Mouse (Mus musculus): ENCODE measurements around the gene Aars2. TPM values are rescaled to one million over a fixed set of nuclear protein-coding genes. Genes with fewer than 3 reads are reported as not detected.

The Aars2 gene
- polyA plus RNA-seq, 1 experiment from 2014 or later = 24.2 TPM

GRCm38 (mm10) chr17:45565103-45565502 lies 58.5 kb downstream of the Aars2 start:
- WGBS = 95% methylated on average over 11 of the region's 11 CpGs
- Histone ChIP-seq H3K4me3 (peak overlapping the region; percentile 73), H3K27ac (replicated peaks) (0 out of 2 replicates have a peak overlapping the region, but pooled peaks have one; percentile 85), H3K4me2 (replicated peaks) (peak overlapping the region; percentile 97), H3K9ac (replicated peaks) (peak overlapping the region; percentile 85), H3K9me3 (no peaks in the 10 kb centered on the region), H3K27me3 (no peaks in the 10 kb centered on the region), H3K4me1 (peaks cover 28% of the 10 kb centered on the region), H3K36me3 (peaks cover 46% of the 10 kb centered on the region)
- no peak for ATAC-seq (ENCODE audit: low FRiP score, low read depth)

GRCm38 (mm10) chr17:45566031-45566359 lies 59.4 kb downstream of the Aars2 start:
- 95% methylated on average over 1 of the region's 1 CpGs for WGBS
- no peak for ATAC-seq (ENCODE audit: low FRiP score, low read depth)
- H3K4me2 ChIP-seq (replicated peaks) = no peak overlapping the region
- H3K4me3 ChIP-seq = no peak overlapping the region
- H3K9ac ChIP-seq (replicated peaks) = no peak overlapping the region
- peaks cover 32% of the 10 kb centered on the region for H3K4me1 ChIP-seq
- H3K36me3 ChIP-seq = peaks cover 55% of the 10 kb centered on the region
- 0 out of 2 replicates have a peak overlapping the region, but pooled peaks have one; percentile 15 for H3K27ac ChIP-seq (replicated peaks)
- no peaks in the 10 kb centered on the region for H3K27me3 ChIP-seq
- no peaks in the 10 kb centered on the region for H3K9me3 ChIP-seq

GRCm38 (mm10) chr17:45566360-45567161 lies 59.9 kb downstream of the Aars2 start:
- Histone ChIP-seq H3K27me3 (no peaks in the 10 kb centered on the region), H3K9me3 (no peaks in the 10 kb centered on the region), H3K4me1 (peaks cover 37% of the 10 kb centered on the region), H3K27ac (replicated peaks) (peak overlapping the region; percentile 64), H3K9ac (replicated peaks) (no peak overlapping the region), H3K4me2 (replicated peaks) (no peak overlapping the region), H3K4me3 (no peak overlapping the region; the same call in 1 of the 2 replicates), H3K36me3 (peaks cover 60% of the 10 kb centered on the region)
- no peak for ATAC-seq (ENCODE audit: low FRiP score, low read depth)
- WGBS = 73% methylated on average over 18 of the region's 18 CpGs

DNA sequence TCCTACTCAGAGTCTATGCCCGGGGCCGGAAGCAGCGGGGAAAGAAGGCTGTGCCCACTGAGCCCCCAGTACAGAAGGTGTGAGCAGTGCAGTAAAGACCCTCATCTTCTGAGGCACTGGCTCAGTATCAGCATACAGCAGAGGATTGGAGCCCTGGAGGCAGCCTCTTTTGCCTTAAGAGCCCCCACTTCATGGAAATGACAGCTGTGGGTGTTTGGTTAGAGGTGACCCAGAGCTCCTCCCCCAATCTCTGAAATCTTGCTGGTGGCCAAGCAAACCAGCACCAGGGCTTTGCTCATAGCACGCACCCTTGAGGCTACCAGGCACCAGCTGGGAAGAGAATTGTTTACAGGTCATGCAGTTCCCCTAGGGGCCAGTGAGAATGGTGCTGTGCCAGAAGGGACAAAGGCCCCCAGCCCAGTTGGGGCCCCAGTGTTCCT lies 60.5 kb downstream of the Aars2 start:
- WGBS = 30% methylated on average over 4 of the region's 4 CpGs
- no peak overlapping the region for H3K4me2 ChIP-seq (replicated peaks)
- H3K9me3 ChIP-seq = no peaks in the 10 kb centered on the region
- H3K9ac ChIP-seq (replicated peaks) = no peak overlapping the region
- no peaks in the 10 kb centered on the region for H3K27me3 ChIP-seq
- H3K27ac ChIP-seq (replicated peaks) = peak overlapping the region; percentile 64
- ATAC-seq (ENCODE audit: low FRiP score, low read depth) = no peak
- H3K36me3 ChIP-seq = peaks cover 62% of the 10 kb centered on the region
- H3K4me1 ChIP-seq = peaks cover 41% of the 10 kb centered on the region
- H3K4me3 ChIP-seq = no peak overlapping the region

- H3K36me3 ChIP-seq = peaks cover 62% of the 10 kb centered on the region
- ATAC-seq (ENCODE audit: low FRiP score, low read depth) = no peak
- no peak overlapping the region for H3K9ac ChIP-seq (replicated peaks)
- no peak overlapping the region for H3K4me3 ChIP-seq
- 0 out of 2 replicates have a peak overlapping the region, but pooled peaks have one; percentile 15 for H3K27ac ChIP-seq (replicated peaks)
- H3K4me1 ChIP-seq = peaks cover 42% of the 10 kb centered on the region
- no peak overlapping the region for H3K4me2 ChIP-seq (replicated peaks)
- no peaks in the 10 kb centered on the region for H3K27me3 ChIP-seq
- 88% methylated on average over 12 of the region's 12 CpGs for WGBS
- no peaks in the 10 kb centered on the region for H3K9me3 ChIP-seq
Measured at GRCm38 (mm10) chr17:45568990-45569389, 62.3 kb downstream of the Aars2 start.

DNA sequence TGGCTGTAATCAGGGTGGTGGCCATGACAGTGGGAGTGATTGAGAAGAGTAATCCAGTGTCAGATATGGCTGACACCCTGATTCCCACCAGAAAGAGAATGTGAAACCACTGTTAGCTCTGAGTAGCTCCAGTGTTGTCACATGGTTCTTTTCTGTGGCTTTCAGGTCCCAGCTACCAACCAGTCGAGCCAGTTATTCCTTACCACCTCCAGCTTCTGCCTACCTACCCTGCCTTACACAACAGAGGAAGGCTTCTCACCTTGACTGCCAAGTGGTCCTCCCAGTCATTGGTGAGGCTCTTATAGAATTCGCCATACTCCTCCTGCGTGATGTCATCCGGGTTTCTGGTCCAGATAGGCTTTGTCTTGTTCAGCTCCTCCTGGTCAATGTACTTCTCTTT lies 63.4 kb downstream of the Aars2 start:
- Histone ChIP-seq H3K27ac (replicated peaks) (no peak overlapping the region), H3K4me1 (peaks cover 44% of the 10 kb centered on the region), H3K9me3 (no peaks in the 10 kb centered on the region), H3K27me3 (no peaks in the 10 kb centered on the region), H3K4me2 (replicated peaks) (no peak overlapping the region), H3K9ac (replicated peaks) (no peak overlapping the region), H3K4me3 (no peak overlapping the region), H3K36me3 (peaks cover 62% of the 10 kb centered on the region)
- 80% methylated on average over 4 of the region's 4 CpGs for WGBS
- ATAC-seq (ENCODE audit: low FRiP score, low read depth) = no peak

Other genes starting within 250 kb of the Aars2 start
- 74.2 and 76.4 TPM in 2 replicates for gene Cdc5l, start 73.1 kb upstream of the Aars2 start, polyA plus RNA-seq (2016; fragmentation: Nextera tagmentation; extraction: Ambion mirVana)
- 0.85 and 1.0 TPM in 2 replicates for gene Spats1, start 31.4 kb upstream of the Aars2 start, polyA plus RNA-seq (2016; fragmentation: Nextera tagmentation; extraction: Ambion mirVana)
- gene Tcte1, start 16.6 kb downstream of the Aars2 start, polyA plus RNA-seq (2016; fragmentation: Nextera tagmentation; extraction: Ambion mirVana) = 0.71 and 1.8 TPM in 2 replicates
- gene Tmem151b, start 42.8 kb downstream of the Aars2 start, polyA plus RNA-seq (2016; fragmentation: Nextera tagmentation; extraction: Ambion mirVana) = 12.6 and 13.5 TPM in 2 replicates
- 6.8 and 7.9 TPM in 2 replicates for gene Nfkbie, start 48.9 kb downstream of the Aars2 start, polyA plus RNA-seq (2016; fragmentation: Nextera tagmentation; extraction: Ambion mirVana)
- gene Slc35b2, start 57.0 kb downstream of the Aars2 start, polyA plus RNA-seq (2016; fragmentation: Nextera tagmentation; extraction: Ambion mirVana) = 96.6 and 102 TPM in 2 replicates
- gene Hsp90ab1, start 66.4 kb downstream of the Aars2 start, polyA plus RNA-seq (2016; fragmentation: Nextera tagmentation; extraction: Ambion mirVana) = 1,424 and 1,459 TPM in 2 replicates
- gene Slc29a1, start 92.8 kb downstream of the Aars2 start, polyA plus RNA-seq (2016; fragmentation: Nextera tagmentation; extraction: Ambion mirVana) = 40.1 and 40.2 TPM in 2 replicates
- not detected in 2 replicates for gene Mymx, start 95.3 kb downstream of the Aars2 start, polyA plus RNA-seq (2016; fragmentation: Nextera tagmentation; extraction: Ambion mirVana)
- 1.2 and 1.4 TPM in 2 replicates for gene Capn11, start 152.5 kb downstream of the Aars2 start, polyA plus RNA-seq (2016; fragmentation: Nextera tagmentation; extraction: Ambion mirVana)
- gene Mrpl14, start 179.5 kb downstream of the Aars2 start, polyA plus RNA-seq (2016; fragmentation: Nextera tagmentation; extraction: Ambion mirVana) = 105 and 110 TPM in 2 replicates
- 97.9 and 107 TPM in 2 replicates for gene Tmem63b, start 180.1 kb downstream of the Aars2 start, polyA plus RNA-seq (2016; fragmentation: Nextera tagmentation; extraction: Ambion mirVana)
- gene 1600014C23Rik, start 227.0 kb downstream of the Aars2 start, polyA plus RNA-seq (2016; fragmentation: Nextera tagmentation; extraction: Ambion mirVana) = not detected in 2 replicates